Comparison of ENCODE assay signal across 8 mouse cellular contexts in genomic region chr4:49597183-49598100, GRCm38 (mm10). TPM values are rescaled to one million over a fixed set of nuclear protein-coding genes. Genes with fewer than 3 reads are reported as not detected.
DNase-seq lines count a peak whose midpoint lies in the region; TF ChIP-seq lines count a peak whose summit lies in the region.

Gene Tmem246, minus strand, starts transcription at chr4:49597876.

- peak within 1 kb of the TSS; percentile 63 for H3K4me3 ChIP-seq in layer of hippocampus, adult 2 months

- intact Hi-C loops in heart, postnatal 36 days (cut with DNase I), result loop anchor here (1.0 to 2.0 kb wide), 3 partner anchors 12 to 31 kb away; no protein-coding TSS in a partner anchor

- DNase-seq in R1 (ENCODE audit: low read depth, low spot score), result peak; percentile 54
- DNase-seq in cerebellum, adult 9-10 months, result peak; percentile 82
- peak; percentile 56 for DNase-seq in forelimb bud, embryonic 11.5 days (ENCODE audit: low read depth, low spot score)
- peak; percentile 70 to 87 for DNase-seq in heart, postnatal 36 days
- DNase-seq in layer of hippocampus, adult 2 months (ENCODE audit: low spot score in 2 of 2), result peak; percentile 66 to 70
- peak; percentile 73 to 81 for DNase-seq in lung, adult 18-20 months
- DNase-seq in ovary, adult 18-20 months (ENCODE audit: low spot score), result peak; percentile 31
- DNase-seq in thymus, postnatal 25 days, result peak; percentile 14

- TF ChIP-seq CTCF in layer of hippocampus, adult 2 months (conservative IDR thresholded peaks at IDR 0.05), result no peak; the same call in 1 of the 2 replicates

- peak within 1 kb of the TSS; percentile 99 for H3K27ac ChIP-seq in layer of hippocampus, adult 2 months

RNA-seq across cellular contexts. Expression of gene Tmem246, which starts in this region (rescaled TPM):
- total RNA-seq in heart, postnatal 36 days (2021), result 10 to 100 TPM; 44.5 to 47.1 TPM
- total RNA-seq in layer of hippocampus, adult 2 months (2021), result 10 to 100 TPM; 69.6 to 72.4 TPM

Comparison
In these comparisons a context has a peak if more than half of its experiments do, and no peak if none do; other contexts are left out.
1. Peak in every context shown above with its lines: DNase-seq, H3K4me3 ChIP-seq and H3K27ac ChIP-seq.
2. DNase-seq: peak in every context shown above with its lines; median percentile 82 in cerebellum, adult 9-10 months; 78 in heart, postnatal 36 days; 77 in lung, adult 18-20 months; 68 in layer of hippocampus, adult 2 months; 56 in forelimb bud, embryonic 11.5 days; 54 in R1; 31 in ovary, adult 18-20 months; 14 in thymus, postnatal 25 days.